Mouse (Mus musculus) adrenal gland, adult (tissue): Measurements from ENCODE around the gene Mta3.

Source experiments
- DNase-seq, 2 experiments: peaks; one replicate each; pipeline ENCODE4 v3.0.0; 2022 to 2023; ENCODE audit warnings: low spot score in 1 of 2; ENCODE audit not compliant: inconsistent age in 2 of 2

Gene Mta3

DNA sequence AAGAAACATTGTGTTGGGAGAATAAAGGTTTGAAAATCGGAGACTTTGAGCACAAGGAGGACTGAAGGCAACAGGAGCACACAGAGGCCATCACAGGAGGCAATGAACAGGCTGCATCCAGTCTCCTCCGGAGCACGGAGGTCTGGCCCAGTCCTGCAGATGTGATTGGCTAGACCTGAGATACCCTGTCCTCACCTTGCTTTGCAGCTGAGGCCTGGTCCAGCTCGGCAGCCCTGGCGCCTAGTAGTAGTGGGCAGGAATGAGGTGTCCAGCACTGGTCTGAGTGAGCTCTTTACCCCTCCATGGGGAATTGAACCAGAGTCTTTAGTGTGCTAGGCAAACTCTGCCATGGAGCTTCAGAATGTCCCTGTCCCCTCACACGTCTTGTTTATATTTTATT is 141.1 kb downstream of the Mta3 start:
- no peak for DNase-seq

DNA sequence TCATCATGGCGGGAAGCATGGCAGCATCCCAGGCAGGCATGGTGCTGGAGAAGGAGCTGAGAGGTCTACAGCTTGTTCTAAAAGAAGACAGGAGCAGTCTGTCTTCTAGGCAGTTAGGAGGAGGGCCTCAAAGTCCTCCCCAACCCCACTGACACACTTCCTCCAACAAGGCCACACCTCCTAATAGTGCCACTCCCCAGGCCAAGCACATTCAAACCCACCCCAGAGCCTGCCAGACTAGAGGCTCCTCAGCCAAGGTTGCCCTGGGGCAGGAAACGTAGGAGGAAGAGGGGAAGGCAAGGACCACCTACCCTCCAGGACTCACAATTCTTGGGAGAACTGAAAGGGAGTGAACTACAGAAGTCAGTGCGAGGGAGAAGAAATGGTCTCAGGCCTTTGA is 141.9 kb downstream of the Mta3 start, which contains the start of gene Haao:
Haao (minus strand) TSS at position 149 of the 400 bp plus-strand sequence.
- DNase-seq: no peak

- DNase-seq: no peak
These were observed 142.5 kb downstream of the Mta3 start for GRCm38 (mm10) chr17:83848482-83848881.

DNA sequence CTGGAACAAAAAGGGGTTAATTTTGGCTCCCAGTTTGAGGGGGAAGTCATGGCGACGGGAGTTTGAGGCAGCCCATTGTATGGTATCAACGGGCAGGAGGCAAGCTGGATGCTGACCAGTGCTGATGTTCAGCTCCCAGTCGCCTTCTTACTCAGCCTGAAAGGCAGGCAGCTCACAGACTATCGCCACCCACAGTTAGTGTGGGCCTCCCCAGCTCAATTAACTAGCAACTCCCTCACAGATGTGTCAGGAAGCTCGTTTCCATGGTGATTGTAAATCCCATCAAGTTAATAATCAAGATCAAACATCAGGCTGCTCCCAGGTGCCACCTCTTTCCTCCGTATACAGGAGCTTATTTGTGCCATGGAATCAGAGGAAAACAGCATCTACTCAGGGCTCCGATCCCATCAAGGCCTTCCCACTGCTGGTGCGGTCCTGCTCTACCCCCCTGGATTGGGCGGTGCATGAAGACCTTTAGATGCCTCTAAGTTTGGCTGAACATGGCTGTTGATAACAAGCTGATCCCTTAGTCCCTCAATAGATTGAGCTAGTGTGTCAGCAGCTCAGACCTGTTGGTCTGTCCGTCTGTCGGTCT is 143.2 kb downstream of the Mta3 start:
- no peak for DNase-seq

DNA sequence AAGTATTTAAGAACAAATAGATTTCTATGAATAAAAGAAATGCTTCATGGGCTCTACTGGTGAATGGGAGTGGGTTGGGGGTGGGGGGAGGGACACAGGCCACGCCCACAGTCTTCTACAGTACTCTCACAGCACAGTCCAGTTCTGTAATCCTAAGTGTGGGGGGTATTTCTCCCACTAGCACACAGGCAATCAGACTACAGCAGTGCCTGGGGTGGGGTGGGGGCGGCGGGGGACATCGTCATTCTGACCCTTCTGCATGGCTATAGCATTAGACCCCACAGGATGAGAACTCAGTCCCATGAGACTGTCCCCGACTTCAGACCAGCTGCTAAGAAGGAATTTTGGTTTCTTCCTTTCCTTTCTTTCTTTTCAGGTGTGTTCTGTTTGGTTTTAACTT is 143.8 kb downstream of the Mta3 start:
- DNase-seq: no peak

GRCm38 (mm10) chr17:83850458-83850857 is 144.5 kb downstream of the Mta3 start:
- DNase-seq: peak; percentile 80 to 96

DNA sequence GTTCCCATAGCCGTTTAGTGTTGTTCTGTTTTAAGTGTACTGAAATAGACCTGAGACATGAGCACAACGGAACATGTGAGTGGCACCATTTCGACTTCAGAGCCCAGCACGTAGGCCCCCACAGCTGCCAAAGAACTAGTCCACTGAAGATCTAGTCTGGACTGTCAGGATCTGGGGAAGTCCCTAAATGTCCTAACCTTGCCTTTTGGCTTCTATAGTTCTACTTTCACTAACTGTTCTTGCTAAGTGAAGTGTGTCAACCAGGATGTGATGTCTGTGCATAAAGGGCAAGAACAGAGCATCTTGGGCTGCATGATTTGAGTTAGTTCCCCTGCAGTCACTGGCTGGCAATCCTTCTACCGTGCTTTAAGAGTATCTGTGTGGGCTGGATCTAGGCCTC is 144.9 kb downstream of the Mta3 start:
- DNase-seq: no peak

GRCm38 (mm10) chr17:83853831-83854230 is 147.9 kb downstream of the Mta3 start:
- no peak for DNase-seq

- DNase-seq: peak; percentile 47 to 75
These were observed 148.4 kb downstream of the Mta3 start for GRCm38 (mm10) chr17:83854284-83854918.

DNA sequence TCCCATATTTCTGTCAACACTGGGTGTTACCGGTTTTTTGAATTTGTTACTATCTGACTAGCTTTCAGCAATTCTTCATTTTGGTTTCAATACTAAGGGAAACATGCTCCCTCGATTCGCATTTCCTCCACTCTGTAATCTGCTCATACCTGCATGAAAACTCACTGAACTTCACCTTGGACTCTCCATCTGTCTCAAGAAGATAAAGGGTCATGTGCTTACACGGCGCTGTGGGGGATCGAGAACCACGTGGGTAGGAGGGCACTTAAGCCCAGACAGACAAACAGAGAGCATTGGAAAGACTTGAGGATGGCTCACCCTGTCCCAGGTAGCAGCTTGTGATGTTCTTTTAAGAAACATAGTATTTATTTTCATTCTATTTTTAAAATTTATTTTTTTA is 152.4 kb downstream of the Mta3 start:
- DNase-seq: no peak

DNA sequence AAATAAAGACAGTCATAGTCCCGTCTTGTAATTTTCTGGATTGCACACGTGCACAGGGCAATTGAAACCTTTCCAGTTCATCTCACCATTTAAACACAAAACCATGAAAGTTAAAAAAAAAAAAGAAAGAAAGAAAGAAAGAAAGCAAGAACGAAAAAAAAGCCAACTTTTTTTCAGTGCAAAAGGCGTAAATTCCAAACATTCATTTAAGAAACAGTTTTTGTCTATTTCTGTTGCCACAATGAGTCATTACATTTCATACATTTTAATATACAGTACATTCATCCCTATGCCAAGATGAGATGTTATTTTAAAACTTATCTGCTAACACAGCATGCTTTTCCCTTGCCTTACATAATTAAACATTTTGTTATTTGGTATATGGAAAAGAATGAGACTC is 153.7 kb downstream of the Mta3 start:
- no peak for DNase-seq

- peak in 1 of 2 experiments; percentile 30 for DNase-seq
These were observed 154.3 kb downstream of the Mta3 start for GRCm38 (mm10) chr17:83860224-83860623.

DNA sequence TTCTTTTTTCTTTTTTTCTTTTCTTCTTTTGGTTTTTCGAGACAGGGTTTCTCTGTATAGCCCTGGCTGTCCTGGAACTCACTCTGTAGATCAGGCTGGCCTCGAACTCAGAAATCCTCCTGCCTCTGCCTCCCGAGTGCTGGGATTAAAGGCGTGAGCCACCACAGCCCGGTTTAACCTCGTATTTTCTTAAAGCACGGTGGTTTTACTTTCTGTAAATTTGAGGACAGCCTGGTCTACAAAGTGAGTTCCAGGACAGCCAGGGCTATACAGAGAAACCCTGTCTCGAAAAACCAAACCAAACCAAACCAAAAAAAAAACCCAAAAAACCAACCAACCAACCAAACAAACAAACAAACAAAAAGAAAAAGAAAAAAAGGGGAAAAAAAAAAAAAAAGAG is 155.0 kb downstream of the Mta3 start:
- peak in 1 of 2 experiments; percentile 22 for DNase-seq

- peak; percentile 97 to 100 for DNase-seq
These were observed 155.6 kb downstream of the Mta3 start for GRCm38 (mm10) chr17:83861444-83862133.

GRCm38 (mm10) chr17:83862134-83862881 is 156.3 kb downstream of the Mta3 start:
- peak in 1 of 2 experiments; percentile 74 for DNase-seq

GRCm38 (mm10) chr17:83865366-83865765 is 159.4 kb downstream of the Mta3 start:
- DNase-seq: peak in 1 of 2 experiments; percentile 20

DNA sequence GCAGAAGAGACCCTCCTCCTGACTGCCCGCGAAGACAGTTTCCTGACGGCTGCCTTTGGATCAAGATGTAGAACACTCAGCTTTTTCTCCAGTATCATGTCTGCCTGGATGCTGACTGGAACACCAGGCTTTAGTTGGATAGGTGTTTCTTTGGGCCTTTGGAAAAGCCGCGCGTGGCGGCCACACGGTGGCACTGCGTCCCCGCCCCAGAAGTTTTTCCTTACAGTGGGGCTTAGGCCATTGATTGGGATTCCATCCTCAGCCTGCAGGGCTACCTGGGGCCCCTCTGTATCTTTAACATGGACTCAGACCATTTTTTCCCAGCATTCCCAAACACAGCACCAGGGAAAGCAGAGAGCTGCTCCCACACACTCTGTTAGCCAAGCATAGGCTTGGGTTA is 160.6 kb downstream of the Mta3 start:
- DNase-seq: peak in 1 of 2 experiments; percentile 64

DNA sequence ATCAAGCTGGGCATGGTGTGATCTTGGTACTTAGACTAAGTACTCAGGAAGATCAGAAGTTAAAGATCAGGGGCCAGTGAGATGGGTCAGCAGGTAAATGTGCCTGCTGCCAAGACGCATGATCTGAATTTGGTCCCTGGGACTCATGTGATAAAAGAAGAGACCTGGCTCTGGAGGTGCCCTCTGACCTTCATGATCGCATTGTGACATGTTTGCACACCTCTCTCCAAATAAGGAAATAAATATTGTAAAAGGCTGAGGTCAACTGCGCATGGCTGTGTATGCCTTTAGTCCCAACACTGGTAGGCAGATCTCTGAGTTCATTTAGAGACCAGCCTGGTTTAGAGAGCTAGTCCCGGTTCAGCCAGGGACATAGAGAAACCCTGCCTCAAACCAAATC is 164.4 kb downstream of the Mta3 start:
- no peak for DNase-seq
